Mouse (Mus musculus) E14TG2a.4 (cell line): ENCODE measurements around the gene Kdm5a.

Source experiments
- CTCF ChIP-seq: conservative IDR thresholded peaks from 2 replicates; pipeline ENCODE4 v1.5.1; 2014; ENCODE audit warnings: low read length
- NANOG ChIP-seq: IDR thresholded peaks from 2 replicates; pipeline ENCODE4 v1.6.1; 2014; ENCODE audit warnings: borderline replicate concordance, low read length, mixed read lengths
- POU5F1 ChIP-seq: IDR thresholded peaks from 2 replicates; pipeline ENCODE4 v1.6.1; 2014; ENCODE audit warnings: low read length, borderline replicate concordance

GRCm38 (mm10) chr6:120488647-120489046 lies 124.7 kb downstream of the Kdm5a start:
- TF ChIP-seq CTCF (no peak), POU5F1 (no peak), NANOG (no peak)
